In genomic region chr3:97062814-97063213, GRCm38 (mm10) we compare ENCODE assay signal across 16 mouse cellular contexts.
DNase-seq lines count a peak whose midpoint lies in the region; ATAC-seq and TF ChIP-seq lines count a peak whose summit lies in the region.
"Had no signal": no experiment of that assay in that cellular context is flagged by ENCODE, and none has a peak within 500 bp of the region (broad histone marks: within the 10 kb centered on the region; RNA-seq: fewer than 3 reads in every experiment).

No protein-coding gene starts in this region.

- 0 out of 2 replicates have a peak, but pooled peaks cover 2% of the 10 kb centered on the region for H3K4me1 ChIP-seq in brown adipose tissue, adult 24 weeks (ENCODE audit: control insufficient read depth, insufficient read depth, insufficient read length, low read length)
- peaks cover 18 to 24% of the 10 kb centered on the region in 2 experiments for H3K4me1 ChIP-seq in heart, embryonic 14.5 days (ENCODE audit: control insufficient read depth in 2 of 2, insufficient read depth in 2 of 2, low read length in 2 of 2)
- H3K4me1 ChIP-seq: midbrain, embryonic 10.5 days; neural tube, embryonic 12.5 days had no signal

- H3K27me3 ChIP-seq in heart, embryonic 14.5 days (ENCODE audit: control insufficient read depth, insufficient read depth, low read length): no peaks in the 10 kb centered on the region
- H3K27me3 ChIP-seq: neural tube, embryonic 12.5 days had no signal

- no peak for TF ChIP-seq CTCF in layer of hippocampus, adult 2 months (conservative IDR thresholded peaks at IDR 0.05)

- no peak overlapping the region for H3K9ac ChIP-seq in heart, embryonic 14.5 days (ENCODE audit: low read length)
- H3K9ac ChIP-seq: neural tube, embryonic 12.5 days had no signal

- no peaks in the 10 kb centered on the region for H3K36me3 ChIP-seq in heart, embryonic 14.5 days (ENCODE audit: control insufficient read depth, insufficient read depth, low read length)
- H3K36me3 ChIP-seq: midbrain, embryonic 10.5 days; neural tube, embryonic 12.5 days had no signal

- peak; percentile 65 to 85 for DNase-seq in heart, adult 18-20 months
- peak; percentile 72 for DNase-seq in heart, postnatal 4 days
- no peak for DNase-seq in cerebellum, adult 18-20 months
- DNase-seq in layer of hippocampus, adult 2 months (ENCODE audit: low spot score in 2 of 2): no peak
- no peak for DNase-seq in layer of hippocampus, adult 8-10 months (ENCODE audit: low spot score in 2 of 2)
- DNase-seq: cerebellum, postnatal 10 days; lung, adult 18-20 months; spleen, adult 18-20 months; thymus, adult 2 months had no signal

- H3K4me2 ChIP-seq in heart, embryonic 14.5 days (ENCODE audit: low read length): no peak overlapping the region
- H3K4me2 ChIP-seq: neural tube, embryonic 12.5 days had no signal

- H3K9me3 ChIP-seq in heart, embryonic 14.5 days (ENCODE audit: control insufficient read depth, low read length): no peaks in the 10 kb centered on the region
- H3K9me3 ChIP-seq: midbrain, embryonic 10.5 days; neural tube, embryonic 12.5 days had no signal

- ATAC-seq in heart, embryonic 14.5 days (ENCODE audit: insufficient number of reproducible peaks, insufficient read depth, low FRiP score, low read depth): peak; percentile 90
- ATAC-seq: hindbrain, embryonic 16.5 days; intestine, postnatal 0 days had no signal

- 23% methylated on average over 5 of the region's 5 CpGs for WGBS in heart, embryonic 14.5 days

- peak overlapping the region; percentile 35; the same call in 1 of the 2 replicates for H3K27ac ChIP-seq in brown adipose tissue, adult 24 weeks (replicated peaks; ENCODE audit: low read depth, low read length)
- peak overlapping the region; percentile 93 to 95 for H3K27ac ChIP-seq in heart, embryonic 14.5 days (replicated peaks in 1 of 2; ENCODE audit: control insufficient read depth in 1 of 2, insufficient read depth in 1 of 2, low read depth in 2 of 2, low read length in 2 of 2)
- no peak overlapping the region for H3K27ac ChIP-seq in layer of hippocampus, adult 2 months
- H3K27ac ChIP-seq: left cerebral cortex, adult 2 months; midbrain, embryonic 10.5 days; neural tube, embryonic 12.5 days had no signal

- no peak overlapping the region for H3K4me3 ChIP-seq in brown adipose tissue, adult 24 weeks (ENCODE audit: insufficient read depth, low read depth, low read length)
- H3K4me3 ChIP-seq in heart, embryonic 14.5 days (ENCODE audit: control insufficient read depth in 1 of 2, insufficient read depth in 1 of 2, low read depth in 1 of 2, low read length in 2 of 2): no peak overlapping the region
- no peak overlapping the region for H3K4me3 ChIP-seq in layer of hippocampus, adult 2 months
- H3K4me3 ChIP-seq: left cerebral cortex, adult 2 months; midbrain, embryonic 10.5 days; neural tube, embryonic 12.5 days had no signal

Comparison
In these comparisons a context has a peak if more than half of its experiments do, and no peak if none do; other contexts are left out.
1. DNase-seq: peak in heart, adult 18-20 months (2 of 2) and heart, postnatal 4 days (single experiment); none in cerebellum, adult 18-20 months (0 of 2), layer of hippocampus, adult 2 months (0 of 2) and layer of hippocampus, adult 8-10 months (0 of 2).